Mouse (Mus musculus) fat pad, adult 2 months (tissue): ENCODE measurements around the gene Zfp423.

ENCODE experiments used
- DNase-seq: peaks from one replicate; pipeline ENCODE4 v3.0.0-alpha.2; 2011; ENCODE audit warnings: low read depth, low spot score; ENCODE audit errors: extremely low read depth

The Zfp423 gene

DNA sequence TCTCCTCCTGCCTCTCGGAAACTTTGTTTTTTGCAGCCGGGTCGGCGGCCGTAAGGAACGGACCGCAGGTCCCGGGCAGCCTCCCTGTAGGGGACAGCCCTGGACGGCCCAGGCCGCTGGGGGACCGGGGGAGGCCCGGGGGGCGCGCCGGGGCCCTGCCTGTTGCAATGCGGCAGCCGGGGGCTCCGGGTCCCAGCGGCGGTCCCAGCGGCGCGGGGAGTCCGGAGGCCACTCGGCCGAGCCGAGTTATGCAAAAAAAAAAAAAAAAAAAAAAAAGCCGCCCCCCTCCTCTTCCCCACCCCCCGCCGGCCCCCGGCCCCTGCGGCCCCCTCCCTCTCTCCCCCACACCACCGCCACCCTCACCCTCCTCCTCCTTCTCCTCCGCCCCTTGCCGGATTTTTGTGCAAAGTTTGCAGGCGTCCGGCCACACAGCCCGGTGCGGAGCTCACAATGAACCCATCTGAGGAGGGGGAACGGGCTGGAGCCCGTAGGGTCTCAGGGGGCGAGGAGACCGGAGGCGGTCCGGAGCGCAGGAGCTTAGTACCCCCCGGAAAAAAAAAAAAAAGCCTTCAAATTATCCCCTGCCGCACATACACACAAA, at the start of gene Zfp423:
Gene Zfp423, minus strand, starts transcription at position 276 of the 601 bp plus-strand sequence.
- no peak for DNase-seq

DNA sequence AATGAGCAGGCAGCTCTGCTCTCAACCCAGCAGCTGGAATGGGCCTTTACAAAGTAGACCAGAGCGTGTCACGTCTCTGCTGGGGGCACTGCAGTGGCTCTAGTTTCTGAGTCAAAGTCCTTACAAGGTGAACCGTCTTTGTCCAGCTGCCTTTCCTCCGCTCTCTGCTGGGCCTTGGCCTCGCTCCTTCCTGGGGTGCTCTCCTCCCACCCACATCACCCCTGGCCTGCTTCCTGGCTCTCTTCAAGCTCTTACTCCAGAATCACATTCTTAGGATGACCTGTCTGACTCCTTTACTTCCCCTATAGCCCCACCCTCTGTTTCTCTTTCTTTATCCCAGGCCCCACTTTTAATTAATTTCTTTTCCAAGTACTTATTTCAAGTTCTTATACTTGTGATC, 47.4 kb upstream of the Zfp423 start:
- no peak for DNase-seq

DNA sequence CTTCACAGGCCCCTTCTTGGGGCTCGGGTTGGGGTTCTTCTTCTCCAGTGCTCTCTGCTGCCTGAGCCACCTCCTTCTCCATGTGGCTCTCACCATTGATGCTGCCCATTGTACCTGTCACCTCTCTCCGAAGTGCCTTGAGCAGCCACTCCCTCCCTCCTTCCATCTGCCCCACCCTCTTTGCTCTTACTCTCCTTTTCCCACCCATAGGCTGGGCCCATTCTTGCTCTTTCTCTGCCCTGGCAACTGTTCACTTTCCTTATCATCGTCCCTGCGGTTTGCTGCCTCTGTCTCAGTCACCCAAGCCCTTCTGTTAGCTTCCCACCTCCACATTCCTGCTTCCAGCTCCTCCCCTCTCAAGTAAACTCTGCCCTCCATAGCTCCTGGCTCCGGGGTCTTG, 25.4 kb upstream of the Zfp423 start:
- no peak for DNase-seq

DNA sequence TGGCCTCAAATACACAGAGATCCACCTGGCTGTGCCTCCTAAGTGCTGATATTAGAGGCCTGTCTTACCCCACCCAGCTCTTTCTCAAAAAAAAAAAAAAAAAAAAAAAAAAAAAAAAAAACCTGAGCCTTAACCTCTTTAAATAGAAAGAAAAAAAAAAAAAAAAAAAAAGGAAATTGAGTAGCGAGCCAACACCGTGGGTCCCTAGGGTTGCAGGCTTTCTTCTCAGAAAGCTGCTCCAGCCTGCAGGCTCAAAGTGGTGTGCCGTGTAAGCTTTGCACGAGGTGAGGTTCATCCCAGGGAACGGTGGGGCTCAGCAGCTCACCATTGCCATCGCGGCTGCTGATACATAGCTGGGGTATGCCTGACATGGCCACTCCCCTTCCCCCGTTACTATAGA, 24.6 kb upstream of the Zfp423 start:
- no peak for DNase-seq

DNA sequence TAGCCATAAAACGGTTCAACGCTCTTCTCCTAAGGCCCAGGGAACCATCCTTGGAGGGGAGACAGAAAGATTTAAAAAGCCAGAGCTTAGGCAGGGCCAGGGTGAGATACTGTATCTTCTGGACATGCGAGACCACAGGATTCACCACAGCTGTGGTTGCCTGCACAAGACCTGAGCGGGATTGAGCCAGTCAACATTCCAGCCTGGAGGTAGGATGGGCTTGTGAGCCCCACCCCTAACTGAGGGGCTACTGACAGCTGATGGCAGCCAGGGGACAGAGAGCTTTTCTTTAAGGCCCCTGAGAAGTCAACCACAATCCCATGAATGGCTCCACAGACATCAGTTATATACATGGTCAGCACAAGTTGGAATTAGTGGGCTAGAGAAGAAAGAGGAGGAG, 23.5 kb upstream of the Zfp423 start:
- DNase-seq = no peak

DNA sequence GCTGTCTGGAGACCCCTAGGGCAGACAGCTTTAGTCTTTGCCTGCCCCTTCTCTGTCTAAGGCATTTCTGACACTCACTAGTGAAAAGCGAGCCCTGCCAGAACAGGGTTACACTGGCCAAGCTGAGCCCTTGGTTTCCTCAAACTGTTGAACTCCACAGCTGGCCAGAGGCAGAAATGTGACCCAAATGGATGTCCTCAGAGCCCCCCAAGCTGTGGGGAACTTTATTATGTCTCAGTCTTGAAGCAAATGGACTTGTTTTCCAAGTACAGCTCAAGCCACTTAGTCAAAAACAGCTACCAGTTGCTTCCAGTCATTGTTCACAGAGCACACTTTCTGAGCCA, 16.0 kb upstream of the Zfp423 start:
- DNase-seq = no peak

DNA sequence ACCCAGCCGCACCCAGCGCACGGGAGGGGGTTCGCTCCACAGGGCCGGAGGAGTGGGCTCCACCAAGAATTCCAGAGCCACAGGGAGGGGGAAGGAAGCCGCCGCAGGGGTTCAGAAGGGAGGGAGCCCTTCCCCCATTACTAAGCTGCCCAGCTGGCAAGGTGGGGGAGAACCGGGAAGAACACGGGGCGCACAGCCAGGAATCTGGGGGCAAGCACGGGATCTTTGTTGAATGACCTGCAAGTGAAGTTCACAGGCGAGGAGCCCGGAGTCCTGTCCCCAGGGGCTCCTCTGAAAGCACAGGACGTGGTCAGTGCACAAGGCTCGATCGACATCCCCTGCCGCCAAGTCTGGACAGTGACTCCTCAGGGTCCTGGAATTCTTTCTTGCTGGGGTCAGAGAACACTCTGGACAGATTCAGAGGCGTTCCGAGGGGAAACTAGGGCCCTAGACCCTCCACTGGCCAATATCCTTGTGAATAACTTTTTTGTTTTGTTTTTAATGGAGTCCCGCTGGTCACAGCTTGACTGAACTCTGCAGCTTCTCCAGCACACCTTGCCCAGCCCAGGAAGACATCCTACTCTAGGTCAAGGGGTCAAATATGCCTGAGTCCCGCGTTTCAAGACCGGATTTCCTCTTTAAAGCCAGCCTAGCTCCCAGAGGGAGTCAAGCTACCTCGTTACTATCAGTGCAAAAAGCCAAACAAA, 15.5 kb upstream of the Zfp423 start:
- no peak for DNase-seq

DNA sequence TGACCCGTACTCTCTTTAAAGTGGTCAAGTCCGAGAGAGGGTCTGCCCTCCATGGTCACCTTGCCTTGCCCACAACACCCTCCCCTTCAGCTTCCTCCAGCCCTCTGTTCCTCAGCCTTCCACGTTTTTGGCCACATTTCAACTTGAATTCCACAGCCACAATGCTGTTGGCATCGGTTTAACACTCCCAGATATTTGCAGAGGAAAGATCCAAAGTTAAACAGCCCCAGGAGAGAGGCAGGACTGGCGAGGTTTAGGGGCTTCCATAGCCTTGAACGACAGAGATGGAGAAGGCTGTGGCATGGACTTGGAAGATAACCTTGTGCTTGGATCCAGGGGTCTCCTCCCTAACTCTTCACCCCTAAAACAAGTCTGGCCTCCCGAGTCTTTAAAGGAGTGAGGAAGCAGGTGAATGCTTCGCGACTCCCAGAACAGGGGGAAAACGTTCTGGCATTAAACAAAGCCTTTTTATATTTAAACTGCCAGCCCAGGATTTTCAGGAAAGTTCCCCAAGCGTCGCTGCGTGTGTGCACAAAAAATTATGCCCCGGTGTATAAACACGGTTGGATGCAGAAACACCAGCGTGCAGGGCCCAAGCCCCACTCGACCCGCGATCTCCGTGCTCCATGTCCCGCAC, 14.8 kb upstream of the Zfp423 start:
- no peak for DNase-seq

DNA sequence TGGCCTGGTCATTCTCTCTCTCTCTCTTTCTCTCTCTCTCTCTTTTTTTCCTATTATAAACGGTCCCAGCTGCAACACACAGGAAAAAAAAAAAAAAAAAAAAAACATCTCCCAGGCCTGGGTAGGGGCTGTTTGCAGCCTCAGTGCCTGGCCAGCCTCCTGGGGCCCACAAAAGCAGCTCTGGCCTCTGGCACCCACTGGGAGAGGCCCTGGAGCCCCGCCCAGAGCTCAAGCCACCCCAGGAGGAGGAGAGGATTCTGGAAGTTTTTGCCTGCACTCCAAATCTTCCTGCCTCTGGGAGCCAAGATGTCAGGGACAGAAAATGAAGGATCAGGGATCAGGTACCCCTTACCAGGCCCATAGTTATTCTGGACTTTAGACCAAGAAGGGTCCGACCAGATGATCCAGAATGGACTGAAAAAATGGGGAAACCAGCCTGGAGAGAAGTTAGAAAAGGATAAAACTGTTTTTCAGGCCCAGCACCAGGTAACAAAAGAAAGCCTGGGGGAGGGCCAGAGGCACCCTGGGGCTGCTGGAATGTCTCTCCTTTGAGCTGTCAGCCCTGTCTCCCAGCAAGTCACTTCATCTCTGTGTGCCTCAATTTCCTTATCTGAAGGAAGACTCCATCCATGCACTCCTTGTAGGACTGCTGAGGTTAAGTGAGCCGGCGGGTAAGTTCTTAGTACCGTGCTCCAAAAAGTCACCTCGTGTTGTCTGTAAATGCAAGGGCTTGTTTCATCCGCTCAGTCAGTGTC, 8.6 kb upstream of the Zfp423 start:
- no peak for DNase-seq

DNA sequence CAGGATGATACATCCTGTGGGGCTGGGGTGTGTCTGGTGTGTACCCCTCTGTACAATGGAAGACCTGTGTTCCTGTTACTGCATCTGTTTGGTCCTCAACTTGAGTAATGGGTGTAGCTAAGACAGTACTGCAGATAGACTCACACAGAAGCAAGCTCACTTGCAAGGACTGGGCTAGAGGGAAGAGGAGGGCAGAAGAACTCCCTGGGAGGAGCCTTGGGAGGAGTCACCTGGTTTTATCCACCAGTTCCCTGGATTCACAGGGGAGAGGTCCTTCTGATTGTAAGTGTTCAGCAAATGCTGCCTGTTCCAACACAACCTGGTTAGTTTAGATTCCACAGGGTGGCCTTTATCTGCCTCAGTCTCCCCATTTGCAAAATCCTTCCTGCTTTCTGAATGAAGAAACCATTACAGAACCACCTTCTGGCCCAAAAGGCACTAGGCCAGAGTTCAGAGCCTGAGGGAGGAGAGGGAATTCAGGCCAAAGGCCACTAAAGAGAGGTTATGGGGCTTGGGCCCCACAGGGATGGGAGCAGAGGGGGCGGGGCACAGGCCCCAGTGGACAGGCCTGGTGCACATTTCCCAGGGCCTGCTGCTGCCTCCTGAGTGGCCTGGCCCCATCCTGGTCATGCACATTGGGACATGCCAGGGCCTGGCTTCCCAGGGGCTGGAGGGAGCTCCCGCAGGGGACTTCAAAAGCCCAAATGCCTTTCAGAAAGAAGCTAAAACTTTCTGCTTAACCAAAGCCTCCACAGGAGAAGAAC, 7.8 kb upstream of the Zfp423 start:
- no peak for DNase-seq

DNA sequence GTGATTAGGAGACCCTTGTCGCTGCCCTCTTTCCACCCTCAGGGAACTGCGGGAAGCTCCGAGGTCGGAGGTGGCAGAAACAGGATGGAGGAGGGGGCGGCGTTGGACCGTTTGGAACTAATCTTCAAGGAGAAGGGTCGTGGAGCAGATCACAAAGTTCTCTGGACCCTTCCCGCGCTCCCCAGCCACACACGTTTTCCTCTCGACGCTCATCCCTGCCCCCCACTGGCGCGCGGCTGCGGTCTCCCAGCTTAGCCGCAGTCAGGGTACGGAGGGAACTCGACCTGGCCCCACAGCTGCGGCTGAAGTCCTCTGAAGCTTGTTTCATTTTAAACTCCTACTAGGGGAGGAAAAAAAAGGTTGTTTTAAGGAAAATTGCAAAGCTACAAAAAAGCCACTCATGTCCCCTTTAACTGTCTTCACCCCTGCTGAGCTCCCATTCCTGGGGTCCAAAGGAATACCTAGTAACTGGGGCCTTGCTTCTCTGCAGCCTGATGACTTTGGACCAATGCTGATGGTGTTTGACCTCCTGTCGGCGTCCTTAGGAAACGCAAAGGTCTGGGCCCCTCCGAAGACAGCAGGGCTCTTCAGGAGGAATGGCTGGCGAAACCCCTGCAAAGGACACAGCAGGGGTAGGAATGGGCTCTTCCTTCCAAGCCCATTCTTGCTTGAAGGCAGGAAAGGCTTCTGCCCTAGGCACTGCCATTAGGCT, 3.3 kb upstream of the Zfp423 start:
- DNase-seq = no peak

DNA sequence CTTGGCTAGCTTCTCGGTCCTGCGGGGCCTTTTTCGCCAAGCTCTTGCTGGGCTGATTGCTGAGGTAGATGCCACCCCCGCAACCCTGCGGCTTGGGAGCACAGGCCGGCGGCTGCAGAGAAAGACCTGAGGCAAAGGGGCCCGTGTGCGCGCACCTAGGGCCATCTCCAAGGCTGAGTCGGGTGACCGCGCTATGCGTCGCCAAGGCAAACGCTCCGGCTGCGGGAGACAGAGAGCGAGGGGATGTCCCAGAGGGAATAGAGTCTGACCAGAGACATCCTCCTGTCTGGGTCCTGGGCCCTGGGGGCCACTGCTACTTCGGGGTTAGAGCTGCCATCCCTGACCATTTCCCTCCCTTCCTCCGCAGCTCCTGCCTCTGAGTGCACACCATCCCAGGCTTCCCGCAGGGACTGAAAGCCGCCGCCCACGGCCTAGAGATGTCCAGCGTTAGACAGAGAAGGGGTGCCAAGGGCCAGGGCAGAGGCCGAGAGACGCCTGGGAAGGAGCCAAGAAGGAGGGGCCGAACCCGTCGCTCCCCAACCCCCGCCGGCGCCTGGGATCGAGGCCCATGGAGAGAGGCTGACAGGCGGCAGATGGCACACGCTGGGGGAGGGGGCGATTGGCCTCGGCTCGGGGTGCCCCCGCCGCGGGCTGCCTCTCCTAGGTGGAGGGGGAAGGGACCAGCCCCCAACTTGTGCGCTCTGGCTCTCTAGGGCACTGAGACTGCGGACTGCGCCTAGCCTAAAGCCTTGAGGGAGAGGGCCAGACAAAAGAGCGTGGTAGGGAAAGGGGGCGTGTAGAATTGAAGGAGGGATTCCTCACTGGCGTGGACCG, 2.5 kb upstream of the Zfp423 start:
- no peak for DNase-seq

DNA sequence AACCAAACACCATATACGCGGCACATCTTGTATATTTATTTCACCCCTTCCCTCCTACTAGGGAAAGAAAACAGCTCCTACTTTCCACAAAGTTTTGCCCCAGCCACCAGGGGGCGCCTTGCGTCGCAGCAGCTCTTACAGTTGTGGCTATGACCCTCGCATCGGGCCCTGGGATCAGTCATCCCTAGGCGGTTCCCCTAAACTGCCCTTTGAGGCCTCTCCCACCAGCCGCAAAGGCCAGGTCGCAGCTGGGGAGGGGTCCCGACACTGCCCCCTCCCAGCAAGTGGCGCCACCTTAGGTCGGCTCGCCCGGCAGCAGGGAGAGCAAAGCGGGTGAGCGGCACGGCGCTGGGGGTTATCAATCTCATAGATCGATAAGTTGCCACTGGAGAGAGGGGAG, 1.7 kb upstream of the Zfp423 start:
- DNase-seq = no peak

DNA sequence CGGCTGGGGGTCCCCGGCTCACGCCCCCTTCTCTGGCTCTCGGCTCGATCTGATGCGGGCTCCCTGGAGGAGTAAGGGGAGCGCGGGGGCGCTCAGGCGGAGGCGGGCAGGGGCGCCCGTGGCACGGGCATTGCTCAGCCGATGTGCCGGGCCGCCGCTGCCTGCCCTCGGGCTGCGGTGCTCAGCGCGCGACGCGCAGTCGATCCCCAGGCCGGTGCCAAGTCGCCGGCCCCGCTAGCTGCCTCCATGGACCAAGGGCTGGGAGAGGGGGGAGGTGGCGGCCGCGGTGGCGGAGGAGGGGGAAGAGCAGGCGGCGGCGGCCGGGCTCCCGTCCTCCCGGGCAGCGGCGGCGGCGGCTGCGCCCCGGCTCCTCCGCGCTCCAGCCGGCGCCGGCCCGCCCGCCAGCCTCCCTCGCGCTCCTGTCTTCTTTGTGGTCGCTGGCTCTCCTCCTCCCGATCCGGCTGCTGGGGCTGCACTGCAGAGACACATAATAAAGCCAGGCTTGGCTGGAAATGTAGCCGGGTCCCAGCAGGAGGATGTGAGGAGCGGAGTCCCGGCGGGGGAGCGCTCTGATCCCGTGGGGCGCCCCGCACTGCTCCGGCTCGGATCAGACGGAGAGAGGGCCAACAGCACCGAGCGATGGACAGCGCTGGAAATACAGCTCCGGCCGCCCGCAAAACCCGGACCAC, 810 bp upstream of the Zfp423 start:
- no peak for DNase-seq

DNA sequence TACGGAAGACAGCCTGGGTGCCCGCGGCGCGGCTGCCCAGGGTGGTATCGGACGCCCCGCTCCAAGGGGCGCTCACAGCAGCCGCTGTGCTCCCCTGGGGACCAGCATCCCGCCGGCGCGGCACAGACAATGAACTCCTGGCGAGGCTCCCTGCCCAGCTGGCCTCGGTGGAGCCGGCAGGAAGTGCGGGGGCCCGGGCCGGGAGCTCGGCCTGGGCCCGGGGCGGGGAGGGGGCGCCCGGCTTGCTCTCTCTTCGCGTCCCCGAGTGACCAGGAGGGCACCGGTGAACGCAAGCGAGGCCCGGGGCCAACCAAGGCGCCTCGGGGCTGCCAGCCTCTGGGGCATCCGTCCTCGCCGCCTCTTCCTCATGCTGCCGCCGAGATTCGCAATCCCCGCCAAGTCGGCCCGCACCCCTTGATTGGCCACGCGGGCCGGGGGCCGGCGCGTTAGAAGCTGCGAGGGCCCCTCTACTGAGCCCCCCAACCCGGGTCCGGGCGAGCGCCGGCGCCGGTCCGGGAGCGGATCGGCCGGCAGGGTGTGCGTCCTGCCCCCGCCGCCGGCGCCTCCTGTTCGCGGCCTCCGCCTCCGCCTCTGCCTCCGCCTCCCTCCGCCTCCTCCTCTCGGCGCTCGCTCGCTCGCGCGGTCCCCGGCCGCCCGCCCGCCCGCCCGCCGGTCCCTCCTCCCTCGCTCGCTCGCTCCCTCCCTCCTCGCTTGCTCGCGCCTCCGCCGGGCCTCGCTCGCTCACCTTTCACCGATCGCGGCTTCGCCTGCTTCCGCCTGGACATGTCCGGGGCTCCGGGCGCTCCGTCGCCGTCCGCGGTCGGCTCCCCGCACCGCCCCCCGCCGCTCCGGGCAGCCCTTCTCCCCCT, 710 bp downstream of the Zfp423 start:
- no peak for DNase-seq

DNA sequence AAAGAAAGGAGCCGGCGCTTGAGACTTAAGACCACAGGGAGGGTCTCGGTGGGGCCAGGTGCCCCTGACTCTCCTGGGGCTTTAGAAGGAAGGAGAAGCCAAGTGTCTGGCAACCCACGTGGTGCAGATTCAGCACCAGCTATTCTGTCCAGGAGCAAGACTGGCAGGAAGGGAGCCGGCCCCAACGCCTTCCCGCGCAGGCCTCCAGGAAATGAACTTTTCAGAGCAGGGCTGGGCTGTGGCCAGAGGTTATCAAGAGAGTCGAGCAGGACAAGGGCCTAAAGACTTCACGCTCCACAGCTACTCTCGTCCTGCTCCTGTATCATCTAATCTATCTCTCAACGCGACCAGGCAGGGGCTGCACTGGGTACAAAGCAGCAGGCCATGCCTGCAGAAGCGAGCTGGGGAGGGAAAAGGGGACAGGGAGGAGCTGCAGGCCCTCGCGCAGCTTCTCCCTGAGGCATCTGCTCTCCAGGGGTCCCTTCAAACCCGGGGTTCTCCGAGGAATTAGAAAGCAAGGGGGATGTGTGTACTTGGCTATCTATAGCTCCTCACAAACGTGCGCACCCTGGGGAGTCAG, 1.4 kb downstream of the Zfp423 start:
- DNase-seq = no peak

DNA sequence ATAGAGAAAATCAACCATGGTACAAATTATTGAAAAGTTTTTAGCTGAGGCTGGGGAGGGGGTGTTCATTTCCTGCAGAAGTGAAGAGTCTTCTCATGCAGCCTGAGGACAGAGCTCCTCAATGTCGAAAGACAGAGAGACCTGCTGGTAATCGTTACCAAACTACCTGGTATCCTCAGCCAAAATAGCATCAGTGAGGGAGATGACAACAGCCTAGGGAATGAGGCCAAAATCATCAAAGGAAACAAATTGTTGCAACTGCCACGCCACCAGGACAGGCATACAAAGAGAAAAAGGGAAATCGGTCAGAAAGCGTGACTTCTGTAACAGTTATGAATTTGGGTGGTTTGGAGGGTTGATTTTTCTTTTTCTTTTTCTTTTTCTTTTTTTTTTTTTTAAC, 3.4 kb downstream of the Zfp423 start:
- peak; percentile 68 for DNase-seq

DNA sequence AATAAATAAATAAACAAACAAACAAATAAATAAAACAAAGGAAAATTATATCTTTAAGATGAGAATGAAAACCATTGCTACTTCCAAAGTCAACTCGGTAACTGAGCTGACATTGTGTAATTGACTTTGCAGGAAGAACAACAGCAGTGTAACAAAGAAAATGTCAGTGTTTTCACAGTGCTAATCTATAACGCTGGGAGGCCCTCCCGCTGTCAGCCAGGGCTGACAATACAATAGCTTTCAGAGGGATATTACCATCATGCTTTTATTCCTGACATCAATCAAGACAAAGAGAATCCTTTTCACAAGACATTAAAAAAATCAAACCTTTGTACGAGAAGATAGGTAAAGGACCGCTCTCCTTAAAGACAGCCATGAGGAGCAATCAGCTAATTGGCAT, 5.9 kb downstream of the Zfp423 start:
- no peak for DNase-seq
